Mouse (Mus musculus): ENCODE results near the gene Tbc1d17. TPM values are rescaled to one million over a fixed set of nuclear protein-coding genes. Genes with fewer than 3 reads are reported as not detected.
A peak's percentile ranks its signal among the peaks of the same experiment; 100 is the strongest.

Gene Tbc1d17
- 32.7 and 33.7 TPM in 2 replicates for polyA plus RNA-seq (2015; fragmentation: Nextera tagmentation; extraction: Ambion mirVana)

- Histone ChIP-seq H3K9me3 (replicated peaks; ENCODE audit: control insufficient read depth, low read length) (no peaks in the 10 kb centered on the region), H3K4me1 (ENCODE audit: control insufficient read depth, low read depth, low read length) (peaks cover 41% of the 10 kb centered on the region), H3K9ac (ENCODE audit: low read depth, low read length) (peak within 1 kb of the TSS; percentile 87), H3K4me2 (ENCODE audit: low read depth, low read length) (peak within 1 kb of the TSS; percentile 99), H3K4me3 (ENCODE audit: low read depth, low read length) (peak within 1 kb of the TSS; percentile 91), H3K27ac (ENCODE audit: low read length) (peak within 1 kb of the TSS; percentile 98), H3K27me3 (ENCODE audit: control insufficient read depth, insufficient read depth, low read depth, low read length) (no peaks in the 10 kb centered on the region), H3K36me3 (ENCODE audit: control insufficient read depth, insufficient read depth) (peaks cover 19% of the 10 kb centered on the region)
- peak; percentile 79 for ATAC-seq (ENCODE audit: low read depth)
- under 1% methylated on average over 54 of the region's 54 CpGs for WGBS (ENCODE audit: insufficient replicate concordance)
Observed at GRCm38 (mm10) chr7:44848561-44849415, at the start of gene Tbc1d17, which contains the start of gene Akt1s1. Tbc1d17 (minus strand) TSS chr7:44849079. Akt1s1 (plus strand) TSS chr7:44848991.

GRCm38 (mm10) chr7:44898607-44899006, 49.7 kb upstream of the Tbc1d17 start:
- H3K4me1 ChIP-seq (ENCODE audit: control insufficient read depth, low read depth, low read length): peaks cover 50% of the 10 kb centered on the region
- peak; percentile 35 for ATAC-seq (ENCODE audit: low read depth)
- no peak overlapping the region for H3K9ac ChIP-seq (ENCODE audit: low read depth, low read length)

GRCm38 (mm10) chr7:44896499-44896898, 47.6 kb upstream of the Tbc1d17 start:
- ATAC-seq (ENCODE audit: low read depth): no peak
- Histone ChIP-seq H3K9ac (ENCODE audit: low read depth, low read length) (peak overlapping the region; percentile 54), H3K4me1 (ENCODE audit: control insufficient read depth, low read depth, low read length) (peaks cover 49% of the 10 kb centered on the region), H3K9me3 (replicated peaks; ENCODE audit: control insufficient read depth, low read length) (no peaks in the 10 kb centered on the region), H3K4me2 (ENCODE audit: low read depth, low read length) (peak overlapping the region; percentile 83), H3K27me3 (ENCODE audit: control insufficient read depth, insufficient read depth, low read depth, low read length) (no peaks in the 10 kb centered on the region), H3K36me3 (ENCODE audit: control insufficient read depth, insufficient read depth) (peaks cover 19% of the 10 kb centered on the region), H3K27ac (ENCODE audit: low read length) (peak overlapping the region; percentile 34), H3K4me3 (ENCODE audit: low read depth, low read length) (peak overlapping the region; percentile 69)
- WGBS (ENCODE audit: insufficient replicate concordance): 34% methylated on average over 10 of the region's 10 CpGs

More at GRCm38 (mm10) chr7:44898607-44899006, 49.7 kb upstream of the Tbc1d17 start:
- Histone ChIP-seq H3K27me3 (ENCODE audit: control insufficient read depth, insufficient read depth, low read depth, low read length) (no peaks in the 10 kb centered on the region), H3K27ac (ENCODE audit: low read length) (peak overlapping the region; percentile 37; the same call in 1 of the 2 replicates), H3K36me3 (ENCODE audit: control insufficient read depth, insufficient read depth) (peaks cover 32% of the 10 kb centered on the region), H3K4me2 (ENCODE audit: low read depth, low read length) (0 out of 2 replicates have a peak overlapping the region, but pooled peaks have one; percentile 24), H3K9me3 (replicated peaks; ENCODE audit: control insufficient read depth, low read length) (no peaks in the 10 kb centered on the region), H3K4me3 (ENCODE audit: low read depth, low read length) (no peak overlapping the region)
- WGBS (ENCODE audit: insufficient replicate concordance): 39% methylated on average over 19 of the region's 19 CpGs

GRCm38 (mm10) chr7:44895593-44896434, 46.9 kb upstream of the Tbc1d17 start, which contains the start of gene Fuz:
Fuz (plus strand) TSS chr7:44896079.
- H3K27ac ChIP-seq (ENCODE audit: low read length): peak within 1 kb of the TSS; percentile 34
- ATAC-seq (ENCODE audit: low read depth): peak; percentile 20
- WGBS (ENCODE audit: insufficient replicate concordance): 2% methylated on average over 34 of the region's 34 CpGs

GRCm38 (mm10) chr7:44895206-44895592, 46.3 kb upstream of the Tbc1d17 start:
- peaks cover 50% of the 10 kb centered on the region for H3K4me1 ChIP-seq (ENCODE audit: control insufficient read depth, low read depth, low read length)

More at GRCm38 (mm10) chr7:44895593-44896434, 46.9 kb upstream of the Tbc1d17 start, which contains the start of gene Fuz:
- no peaks in the 10 kb centered on the region for H3K27me3 ChIP-seq (ENCODE audit: control insufficient read depth, insufficient read depth, low read depth, low read length)
- H3K36me3 ChIP-seq (ENCODE audit: control insufficient read depth, insufficient read depth): peaks cover 18% of the 10 kb centered on the region
- H3K4me2 ChIP-seq (ENCODE audit: low read depth, low read length): peak within 1 kb of the TSS; percentile 83
- H3K9ac ChIP-seq (ENCODE audit: low read depth, low read length): peak within 1 kb of the TSS; percentile 54
- peak within 1 kb of the TSS; percentile 69 for H3K4me3 ChIP-seq (ENCODE audit: low read depth, low read length)
- H3K9me3 ChIP-seq (replicated peaks; ENCODE audit: control insufficient read depth, low read length): no peaks in the 10 kb centered on the region
- H3K4me1 ChIP-seq (ENCODE audit: control insufficient read depth, low read depth, low read length): peaks cover 49% of the 10 kb centered on the region

GRCm38 (mm10) chr7:44894175-44894574, 45.3 kb upstream of the Tbc1d17 start:
- Histone ChIP-seq H3K4me1 (ENCODE audit: control insufficient read depth, low read depth, low read length) (peaks cover 50% of the 10 kb centered on the region), H3K36me3 (ENCODE audit: control insufficient read depth, insufficient read depth) (peaks cover 2% of the 10 kb centered on the region), H3K4me2 (ENCODE audit: low read depth, low read length) (no peak overlapping the region), H3K27me3 (ENCODE audit: control insufficient read depth, insufficient read depth, low read depth, low read length) (no peaks in the 10 kb centered on the region), H3K4me3 (ENCODE audit: low read depth, low read length) (no peak overlapping the region), H3K9ac (ENCODE audit: low read depth, low read length) (no peak overlapping the region), H3K9me3 (replicated peaks; ENCODE audit: control insufficient read depth, low read length) (no peaks in the 10 kb centered on the region), H3K27ac (ENCODE audit: low read length) (no peak overlapping the region)
- ATAC-seq (ENCODE audit: low read depth): no peak
- WGBS (ENCODE audit: insufficient replicate concordance): 70% methylated on average over 3 of the region's 3 CpGs

More at GRCm38 (mm10) chr7:44895206-44895592, 46.3 kb upstream of the Tbc1d17 start:
- Histone ChIP-seq H3K27me3 (ENCODE audit: control insufficient read depth, insufficient read depth, low read depth, low read length) (no peaks in the 10 kb centered on the region), H3K9me3 (replicated peaks; ENCODE audit: control insufficient read depth, low read length) (no peaks in the 10 kb centered on the region), H3K4me2 (ENCODE audit: low read depth, low read length) (peak overlapping the region; percentile 83), H3K9ac (ENCODE audit: low read depth, low read length) (no peak overlapping the region), H3K36me3 (ENCODE audit: control insufficient read depth, insufficient read depth) (peaks cover 12% of the 10 kb centered on the region), H3K27ac (ENCODE audit: low read length) (no peak overlapping the region), H3K4me3 (ENCODE audit: low read depth, low read length) (peak overlapping the region; percentile 69; the same call in 1 of the 2 replicates)
- WGBS (ENCODE audit: insufficient replicate concordance): 74% methylated on average over 7 of the region's 7 CpGs
- no peak for ATAC-seq (ENCODE audit: low read depth)

GRCm38 (mm10) chr7:44893197-44893596, 44.3 kb upstream of the Tbc1d17 start:
- Histone ChIP-seq H3K4me2 (ENCODE audit: low read depth, low read length) (peak overlapping the region; percentile 94; the same call in 1 of the 2 replicates), H3K9ac (ENCODE audit: low read depth, low read length) (no peak overlapping the region), H3K36me3 (ENCODE audit: control insufficient read depth, insufficient read depth) (no peaks in the 10 kb centered on the region; the same call in 1 of the 2 replicates), H3K9me3 (replicated peaks; ENCODE audit: control insufficient read depth, low read length) (no peaks in the 10 kb centered on the region), H3K27me3 (ENCODE audit: control insufficient read depth, insufficient read depth, low read depth, low read length) (no peaks in the 10 kb centered on the region), H3K4me3 (ENCODE audit: low read depth, low read length) (no peak overlapping the region; the same call in 1 of the 2 replicates), H3K27ac (ENCODE audit: low read length) (no peak overlapping the region), H3K4me1 (ENCODE audit: control insufficient read depth, low read depth, low read length) (peaks cover 47% of the 10 kb centered on the region)
- WGBS (ENCODE audit: insufficient replicate concordance): 47% methylated on average over 8 of the region's 8 CpGs
- ATAC-seq (ENCODE audit: low read depth): no peak

- peak within 1 kb of the TSS; percentile 96 for H3K27ac ChIP-seq (ENCODE audit: low read length)
- ATAC-seq (ENCODE audit: low read depth): peak; percentile 77
- peak within 1 kb of the TSS; percentile 76 for H3K9ac ChIP-seq (ENCODE audit: low read depth, low read length)
- peak within 1 kb of the TSS; percentile 90 for H3K4me3 ChIP-seq (ENCODE audit: low read depth, low read length)
- H3K27me3 ChIP-seq (ENCODE audit: control insufficient read depth, insufficient read depth, low read depth, low read length): no peaks in the 10 kb centered on the region
- H3K9me3 ChIP-seq (replicated peaks; ENCODE audit: control insufficient read depth, low read length): no peaks in the 10 kb centered on the region
- no peaks in the 10 kb centered on the region; the same call in 1 of the 2 replicates for H3K36me3 ChIP-seq (ENCODE audit: control insufficient read depth, insufficient read depth)
- H3K4me2 ChIP-seq (ENCODE audit: low read depth, low read length): peak within 1 kb of the TSS; percentile 94
- under 1% methylated on average over 56 of the region's 56 CpGs for WGBS (ENCODE audit: insufficient replicate concordance)
- peaks cover 50% of the 10 kb centered on the region for H3K4me1 ChIP-seq (ENCODE audit: control insufficient read depth, low read depth, low read length)
Observed at GRCm38 (mm10) chr7:44892276-44892921, 43.5 kb upstream of the Tbc1d17 start, which contains the start of gene Med25. Med25 (minus strand) TSS chr7:44892712.

Data from liver, embryonic 16.5 days (tissue).